Mouse (Mus musculus) limb, embryonic 13.5 days (tissue): ENCODE measurements at regions not wholly inside any gene's neighbourhood (a gene's known extent, or its start where the extent isn't known, plus 50 kb on each side); places are given as distances from the start of the nearest gene placed in this dataset.
A peak's percentile ranks its signal among the peaks of the same experiment; 100 is the strongest.

Experiments used
- ATAC-seq: fragments of 200-750 bp; cut with Nextera tagmentation; 2 replicates; pipeline ENCODE4 v1.8.0; 2017; ENCODE audit warnings: low read depth, moderate number of reproducible peaks, moderate TSS enrichment; ENCODE audit not compliant: low FRiP score
- H3K27ac ChIP-seq: fragments of 300-500 bp; sonication (generic); 2 replicates; pipeline ENCODE4 v1.5.1; 2015; ENCODE audit warnings: inconsistent platforms, mild to moderate bottlenecking, moderate library complexity
- H3K27me3 ChIP-seq: fragments of 300-500 bp; sonication (generic); 2 replicates; pipeline ENCODE4 v1.6.1; 2015; ENCODE audit warnings: mild to moderate bottlenecking, inconsistent platforms
- H3K36me3 ChIP-seq: fragments of 300-500 bp; sonication (generic); 2 replicates; pipeline ENCODE4 v1.6.1; 2015; ENCODE audit warnings: inconsistent platforms, mild to moderate bottlenecking, moderate library complexity
- H3K4me1 ChIP-seq: fragments of 300-500 bp; sonication (generic); 2 replicates; pipeline ENCODE4 v1.6.1; 2015; ENCODE audit warnings: inconsistent platforms
- H3K4me2 ChIP-seq: fragments of 300-500 bp; sonication (generic); replicated peaks from 2 replicates; pipeline ENCODE4 v1.6.1; 2015; ENCODE audit warnings: inconsistent platforms, mild to moderate bottlenecking, moderate library complexity
- H3K4me3 ChIP-seq: fragments of 300-500 bp; sonication (generic); 2 replicates; pipeline ENCODE4 v1.5.1; 2015; ENCODE audit warnings: moderate library complexity, mild to moderate bottlenecking, inconsistent platforms
- H3K9ac ChIP-seq: fragments of 300-500 bp; sonication (generic); 2 replicates; pipeline ENCODE4 v1.6.1; 2015; ENCODE audit warnings: mild to moderate bottlenecking, inconsistent platforms
- H3K9me3 ChIP-seq: fragments of 300-500 bp; sonication (generic); 2 replicates; pipeline ENCODE4 v1.6.1; 2016; ENCODE audit warnings: inconsistent platforms
- WGBS: fragments of 180-500 bp; shearing (Covaris S2); methylation state at CpG from one replicate; pipeline ENCODE4 v1.1.7; 2015; 5-methylcytosine and 5-hydroxymethylcytosine counted together

DNA sequence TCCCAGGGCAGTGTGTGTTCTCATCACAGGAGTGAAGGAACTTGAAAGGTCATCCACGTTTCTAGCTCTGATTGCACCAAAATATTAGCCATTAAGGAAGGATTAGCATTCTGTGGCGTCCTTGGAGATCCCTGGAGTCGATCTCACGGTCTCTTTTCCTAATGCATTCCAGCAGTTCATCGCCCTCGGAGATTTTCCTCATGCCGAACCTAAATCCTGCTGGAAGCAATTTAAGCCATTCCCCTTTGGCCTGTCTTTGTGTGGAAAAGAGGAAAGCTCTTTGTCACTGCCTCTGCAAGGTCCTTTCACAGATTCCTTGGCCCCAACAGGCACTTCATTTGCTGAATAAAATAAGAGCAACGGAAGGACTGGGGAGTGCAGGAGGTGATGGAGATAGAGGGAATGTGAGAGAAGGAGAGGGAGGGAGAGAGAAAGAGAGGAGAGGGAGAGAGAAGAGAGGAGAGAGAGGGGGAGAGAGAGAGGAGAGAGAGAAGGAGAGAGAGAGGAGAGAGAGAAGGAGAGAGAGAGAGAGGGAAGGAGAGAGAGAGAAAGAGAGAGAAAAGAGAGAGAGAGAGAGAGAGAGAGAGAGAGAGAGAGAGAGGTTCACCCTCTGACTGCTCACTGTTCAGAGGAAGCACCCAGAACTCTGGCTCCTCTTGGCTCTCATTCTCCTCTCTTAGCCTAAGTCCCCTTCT, 177.2 kb upstream of the Zfp462 start:
- Histone ChIP-seq H3K27me3 (no peaks in the 10 kb centered on the region), H3K9ac (no peak overlapping the region), H3K9me3 (no peaks in the 10 kb centered on the region), H3K4me2 (no peak overlapping the region), H3K36me3 (no peaks in the 10 kb centered on the region), H3K4me3 (no peak overlapping the region), H3K4me1 (no peaks in the 10 kb centered on the region; the same call in 1 of the 2 replicates), H3K27ac (no peak overlapping the region)
- ATAC-seq: no peak
- 15% methylated on average over 8 of the region's 8 CpGs for WGBS

DNA sequence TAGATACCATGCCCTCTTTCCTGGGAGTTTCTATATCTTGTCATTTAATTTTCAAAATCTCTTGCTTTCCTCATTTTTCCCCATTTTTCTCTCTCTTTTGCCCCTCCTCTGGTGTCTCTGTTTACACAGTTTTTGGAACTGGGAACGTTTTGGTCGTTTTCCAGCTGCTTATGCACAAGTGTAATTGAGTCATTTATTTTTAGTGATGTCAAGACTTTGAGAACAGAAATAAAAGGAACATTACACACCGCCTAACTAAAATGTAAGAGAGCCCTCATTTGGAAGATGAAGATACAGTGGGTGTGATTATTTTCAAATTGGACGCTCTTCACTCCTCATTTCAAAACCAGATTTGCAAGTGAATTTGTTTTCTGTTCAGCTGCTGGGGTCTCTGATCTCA, 176.0 kb upstream of the Zfp462 start:
- Histone ChIP-seq H3K9me3 (no peaks in the 10 kb centered on the region), H3K4me1 (no peaks in the 10 kb centered on the region; the same call in 1 of the 2 replicates), H3K4me3 (no peak overlapping the region), H3K4me2 (no peak overlapping the region), H3K27me3 (no peaks in the 10 kb centered on the region), H3K36me3 (no peaks in the 10 kb centered on the region), H3K27ac (no peak overlapping the region), H3K9ac (no peak overlapping the region)
- no peak for ATAC-seq
- WGBS: 71% methylated on average over 4 of the region's 4 CpGs

DNA sequence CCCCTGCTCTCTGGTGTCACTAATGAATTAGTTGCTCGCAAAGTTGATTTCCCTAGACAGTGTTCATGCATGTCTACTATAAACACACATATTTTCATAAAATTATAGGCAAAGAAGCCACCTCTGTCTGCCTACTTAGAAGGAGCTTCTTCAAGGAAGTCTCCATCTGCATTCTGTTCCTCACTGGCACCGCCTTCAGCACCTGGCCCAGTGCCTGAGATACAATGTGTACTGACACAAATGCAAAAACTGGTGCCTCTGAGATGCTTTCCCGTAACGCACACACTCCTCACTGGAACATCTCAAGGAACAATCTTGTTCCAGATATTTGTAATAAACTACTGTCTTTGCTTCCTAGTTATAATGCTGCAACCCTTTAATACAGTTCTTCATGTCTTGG, 170.8 kb upstream of the Zfp462 start:
- Histone ChIP-seq H3K36me3 (no peaks in the 10 kb centered on the region), H3K27me3 (no peaks in the 10 kb centered on the region), H3K4me1 (no peaks in the 10 kb centered on the region), H3K9ac (no peak overlapping the region), H3K27ac (no peak overlapping the region), H3K4me3 (no peak overlapping the region), H3K9me3 (no peaks in the 10 kb centered on the region), H3K4me2 (no peak overlapping the region)
- ATAC-seq: no peak
- WGBS: 89% methylated on average over 4 of the region's 4 CpGs

DNA sequence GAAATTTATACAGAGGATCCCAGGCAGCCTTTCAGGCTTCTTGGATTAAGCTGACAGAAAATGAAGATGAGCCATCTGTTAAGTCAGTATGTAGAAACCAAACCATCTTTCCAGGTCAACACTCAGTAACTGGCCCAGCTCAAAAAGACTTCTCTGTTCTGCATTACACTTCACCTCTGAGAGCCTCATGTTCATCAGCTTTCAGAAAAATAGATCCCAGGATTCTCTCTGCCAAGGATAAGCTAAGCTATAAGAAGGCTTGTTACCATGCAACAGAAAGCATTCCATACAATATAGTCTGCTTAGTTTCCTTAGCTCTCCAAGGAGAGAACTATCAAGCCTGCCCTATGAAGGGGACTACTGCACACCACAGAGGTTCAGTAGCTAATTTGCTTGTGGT, 170.1 kb upstream of the Zfp462 start:
- no peaks in the 10 kb centered on the region for H3K36me3 ChIP-seq
- H3K27ac ChIP-seq: no peak overlapping the region
- H3K9ac ChIP-seq: no peak overlapping the region
- no peak for ATAC-seq
- no peaks in the 10 kb centered on the region for H3K27me3 ChIP-seq
- no peaks in the 10 kb centered on the region for H3K4me1 ChIP-seq
- no peaks in the 10 kb centered on the region for H3K9me3 ChIP-seq
- no peak overlapping the region for H3K4me2 ChIP-seq
- H3K4me3 ChIP-seq: no peak overlapping the region

DNA sequence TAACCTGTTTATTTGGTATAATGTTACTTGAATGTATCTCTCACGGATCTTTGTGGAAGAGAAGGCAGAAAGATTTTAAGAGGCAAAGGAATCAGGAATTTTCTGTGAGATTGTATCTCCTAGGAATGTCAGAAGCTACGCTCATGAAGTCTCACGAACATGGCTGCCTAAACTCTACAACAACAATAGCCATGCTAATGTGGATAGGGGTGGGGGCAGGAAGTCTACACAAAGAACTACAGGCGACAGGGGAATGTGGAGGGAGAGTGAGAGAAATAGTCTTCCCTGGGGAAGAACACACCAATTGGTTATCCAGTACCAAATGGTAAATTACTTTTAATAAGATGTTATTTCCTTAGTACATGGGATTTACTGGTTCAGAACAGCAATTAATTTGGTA, 164.3 kb upstream of the Zfp462 start:
- Histone ChIP-seq H3K9ac (no peak overlapping the region), H3K27ac (no peak overlapping the region), H3K36me3 (no peaks in the 10 kb centered on the region), H3K9me3 (no peaks in the 10 kb centered on the region), H3K4me2 (no peak overlapping the region), H3K27me3 (no peaks in the 10 kb centered on the region), H3K4me1 (no peaks in the 10 kb centered on the region), H3K4me3 (no peak overlapping the region)
- ATAC-seq: no peak
- 63% methylated on average over 4 of the region's 4 CpGs for WGBS

DNA sequence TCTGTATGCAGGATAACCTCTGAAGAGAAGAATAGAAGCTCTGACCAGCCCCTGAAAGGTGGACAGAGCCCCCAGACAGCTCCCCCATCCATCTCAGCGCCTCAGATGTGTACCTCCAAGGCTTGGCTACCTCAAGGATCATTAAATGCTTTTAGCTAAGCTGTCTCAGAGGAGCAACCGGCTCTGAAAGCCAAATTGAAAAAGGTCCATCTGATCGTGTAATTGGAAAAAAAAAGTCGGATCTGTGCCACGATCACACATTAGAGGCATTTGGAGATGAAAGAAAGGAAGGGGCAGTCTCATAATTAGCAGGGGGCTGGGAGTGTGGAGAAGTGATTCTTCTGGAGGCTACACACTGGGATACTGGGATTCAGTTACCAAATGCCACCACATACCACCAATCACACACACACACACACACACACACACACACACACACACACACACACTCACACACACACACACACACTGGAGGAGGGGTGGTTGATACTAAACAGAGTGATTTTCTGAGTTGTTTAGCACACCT, 153.6 kb upstream of the Zfp462 start:
- ATAC-seq: no peak
- no peaks in the 10 kb centered on the region for H3K36me3 ChIP-seq
- no peak overlapping the region for H3K4me3 ChIP-seq
- H3K4me2 ChIP-seq: no peak overlapping the region
- WGBS: 49% methylated on average over 5 of the region's 5 CpGs
- H3K9ac ChIP-seq: no peak overlapping the region
- H3K27me3 ChIP-seq: no peaks in the 10 kb centered on the region
- no peaks in the 10 kb centered on the region for H3K9me3 ChIP-seq
- 0 out of 2 replicates have a peak, but pooled peaks cover 4% of the 10 kb centered on the region for H3K4me1 ChIP-seq
- no peak overlapping the region for H3K27ac ChIP-seq

DNA sequence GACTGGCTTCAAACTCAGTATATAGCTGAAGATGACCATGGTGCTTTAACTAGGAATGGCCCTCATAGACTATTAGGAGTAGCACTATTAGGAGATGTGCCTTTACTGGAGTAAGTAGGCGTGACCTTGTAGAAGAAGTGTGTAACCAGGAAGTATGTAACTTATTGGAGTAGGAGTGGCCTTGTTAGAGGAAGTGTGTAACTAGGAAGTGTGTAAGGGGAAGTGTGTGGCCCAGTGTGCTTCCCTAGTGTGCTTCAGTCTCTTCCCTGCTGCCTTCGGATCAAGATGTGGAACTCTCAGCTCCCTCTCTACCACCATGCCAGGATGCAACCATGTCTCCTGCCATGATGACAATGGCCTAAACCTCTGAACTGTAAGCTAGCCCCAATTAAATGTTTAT, 151.0 kb upstream of the Zfp462 start:
- ATAC-seq: no peak
- 0 out of 2 replicates have a peak, but pooled peaks cover 4% of the 10 kb centered on the region for H3K4me1 ChIP-seq
- no peak overlapping the region for H3K4me2 ChIP-seq
- H3K9me3 ChIP-seq: no peaks in the 10 kb centered on the region
- no peaks in the 10 kb centered on the region for H3K27me3 ChIP-seq
- H3K27ac ChIP-seq: no peak overlapping the region
- H3K4me3 ChIP-seq: no peak overlapping the region
- 96% methylated on average over 2 of the region's 2 CpGs for WGBS
- no peaks in the 10 kb centered on the region for H3K36me3 ChIP-seq
- no peak overlapping the region for H3K9ac ChIP-seq

DNA sequence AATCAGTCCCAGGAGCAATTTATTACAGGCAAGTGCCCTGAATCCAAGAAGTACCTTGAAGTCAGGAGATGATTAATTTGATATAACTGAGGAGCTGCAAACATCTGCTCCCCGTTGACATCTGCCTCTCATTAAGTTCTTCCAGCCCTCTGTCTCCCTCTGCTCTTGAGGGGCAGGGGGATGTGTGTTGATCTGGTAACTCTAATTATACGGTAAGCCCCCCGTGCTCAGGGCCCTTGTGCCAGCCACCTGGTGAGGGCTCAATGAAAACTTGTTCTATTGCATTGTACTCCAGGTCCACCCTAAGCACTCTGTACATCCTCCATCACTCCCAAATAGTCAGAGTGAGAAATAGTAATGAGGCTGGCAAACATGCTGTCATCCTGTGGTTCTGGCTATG, 149.6 kb upstream of the Zfp462 start:
- no peaks in the 10 kb centered on the region for H3K27me3 ChIP-seq
- no peak overlapping the region for H3K9ac ChIP-seq
- 0 out of 2 replicates have a peak, but pooled peaks cover 4% of the 10 kb centered on the region for H3K4me1 ChIP-seq
- H3K9me3 ChIP-seq: no peaks in the 10 kb centered on the region
- 7% methylated on average over 3 of the region's 3 CpGs for WGBS
- no peak overlapping the region for H3K4me3 ChIP-seq
- H3K36me3 ChIP-seq: no peaks in the 10 kb centered on the region
- no peak overlapping the region for H3K4me2 ChIP-seq
- no peak overlapping the region for H3K27ac ChIP-seq
- no peak for ATAC-seq

DNA sequence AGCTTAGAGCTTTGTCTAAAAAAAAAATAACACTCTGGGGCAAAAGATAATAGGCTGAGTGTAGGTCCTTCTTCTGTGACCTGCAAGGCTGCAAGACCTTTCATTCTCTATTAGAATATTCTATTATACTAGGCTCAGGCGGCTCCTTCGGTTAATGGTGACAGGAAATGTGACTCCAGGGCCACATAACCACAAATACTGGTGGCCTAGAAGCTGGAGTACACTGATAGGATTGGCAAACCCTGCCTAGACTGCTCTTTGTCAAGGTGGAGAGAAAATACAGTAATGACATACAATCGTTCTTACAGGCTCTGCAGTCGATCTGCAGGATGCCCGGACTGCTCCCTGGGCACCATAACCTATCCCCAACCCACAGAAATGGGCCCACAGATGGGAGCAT, 146.3 kb upstream of the Zfp462 start:
- Histone ChIP-seq H3K27ac (no peak overlapping the region), H3K9me3 (no peaks in the 10 kb centered on the region), H3K36me3 (no peaks in the 10 kb centered on the region), H3K9ac (no peak overlapping the region), H3K27me3 (no peaks in the 10 kb centered on the region), H3K4me2 (no peak overlapping the region), H3K4me1 (0 out of 2 replicates have a peak, but pooled peaks cover 4% of the 10 kb centered on the region), H3K4me3 (no peak overlapping the region)
- WGBS: 88% methylated on average over 5 of the region's 5 CpGs
- no peak for ATAC-seq

DNA sequence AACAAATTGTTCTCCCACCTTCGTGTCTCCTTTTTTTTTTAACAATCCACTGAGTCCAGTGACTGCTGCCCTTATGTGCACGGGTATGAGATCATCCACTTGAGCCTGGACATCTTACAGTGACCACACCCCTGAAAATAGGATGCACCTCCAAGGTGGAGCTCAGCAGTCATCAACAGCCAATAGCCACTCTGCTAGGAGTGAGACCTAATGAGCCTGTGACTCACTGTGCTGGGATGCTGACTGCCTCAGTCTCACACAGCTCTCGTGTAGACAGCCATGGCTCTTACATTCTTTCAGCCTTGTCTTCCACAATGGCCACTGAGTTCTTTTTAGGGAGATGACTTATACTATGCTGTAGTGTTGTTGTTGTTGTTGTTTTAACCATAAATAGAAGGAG, 133.7 kb upstream of the Zfp462 start:
- no peak overlapping the region for H3K27ac ChIP-seq
- H3K4me2 ChIP-seq: no peak overlapping the region
- H3K27me3 ChIP-seq: no peaks in the 10 kb centered on the region
- H3K36me3 ChIP-seq: no peaks in the 10 kb centered on the region
- no peaks in the 10 kb centered on the region for H3K4me1 ChIP-seq
- H3K9me3 ChIP-seq: no peaks in the 10 kb centered on the region
- no peak overlapping the region for H3K4me3 ChIP-seq
- WGBS: 69% methylated on average over 3 of the region's 3 CpGs
- no peak overlapping the region for H3K9ac ChIP-seq
- no peak for ATAC-seq

DNA sequence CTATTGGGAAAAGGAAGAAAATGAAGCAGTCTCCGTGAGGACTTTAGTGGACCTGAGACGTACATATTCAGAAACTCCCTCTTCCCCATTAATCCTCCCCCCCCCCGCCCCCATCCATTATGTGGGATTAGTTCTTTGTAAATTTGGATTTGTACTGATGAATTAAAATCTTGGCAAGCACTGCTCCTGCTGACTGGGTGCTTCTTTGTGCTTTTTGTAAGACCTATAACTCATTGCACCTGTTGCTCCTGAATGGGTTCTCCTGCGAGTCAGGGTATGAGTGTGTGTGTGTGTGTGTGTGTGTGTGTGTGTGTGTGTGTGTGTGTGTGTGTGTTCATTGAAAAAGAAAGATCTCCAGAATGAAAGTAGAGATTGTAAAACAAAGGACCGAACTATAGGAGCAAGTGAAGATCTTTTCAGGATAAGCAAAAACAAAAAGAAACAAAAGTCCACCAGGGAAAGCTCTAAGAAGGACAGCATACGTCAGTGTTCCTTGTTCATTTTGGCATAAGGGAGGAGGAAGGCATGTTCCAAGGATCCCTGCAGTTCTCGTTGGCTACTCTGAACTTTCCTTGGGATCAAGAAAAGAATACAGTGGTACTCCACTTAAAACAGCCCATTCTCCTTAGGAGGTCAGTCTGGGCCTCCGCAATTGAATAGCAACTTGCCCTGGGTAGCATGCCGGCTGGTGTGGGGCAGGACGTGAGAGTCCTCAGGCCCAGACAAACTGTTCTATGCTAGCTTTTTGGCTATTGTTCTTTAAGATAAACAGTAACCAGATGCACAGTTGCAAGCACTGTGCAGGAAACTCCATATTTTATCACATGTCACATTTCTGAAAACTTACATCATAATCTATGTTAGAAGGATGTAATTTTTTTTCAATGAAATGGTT, 131.9 kb upstream of the Zfp462 start:
- H3K4me1 ChIP-seq: no peaks in the 10 kb centered on the region
- peaks cover 5% of the 10 kb centered on the region; the same call in 1 of the 2 replicates for H3K9me3 ChIP-seq
- no peak overlapping the region for H3K4me2 ChIP-seq
- 72% methylated on average over 10 of the region's 10 CpGs for WGBS
- no peaks in the 10 kb centered on the region for H3K27me3 ChIP-seq
- H3K4me3 ChIP-seq: no peak overlapping the region
- H3K36me3 ChIP-seq: no peaks in the 10 kb centered on the region
- no peak overlapping the region for H3K9ac ChIP-seq
- no peak overlapping the region for H3K27ac ChIP-seq
- no peak for ATAC-seq

DNA sequence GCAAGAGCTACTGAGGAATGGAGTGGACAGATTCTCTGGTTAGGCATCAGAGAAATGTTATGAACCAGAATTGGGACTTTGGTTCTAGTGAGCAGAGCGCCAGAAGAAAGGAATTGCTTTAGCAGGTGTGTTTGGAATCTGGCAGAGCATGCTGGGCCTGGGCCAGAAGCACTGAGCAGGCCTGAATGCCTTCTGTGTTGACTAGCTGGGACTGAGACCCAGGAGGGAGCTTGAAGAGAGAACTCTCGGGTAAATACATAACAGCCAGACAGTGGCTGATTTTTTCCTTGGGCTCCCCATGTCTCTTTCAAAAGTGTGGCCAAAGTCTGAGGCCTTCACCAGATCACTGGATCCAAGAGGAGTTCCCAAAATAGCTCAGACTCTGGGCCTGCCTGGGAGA, 107.5 kb upstream of the Zfp462 start:
- no peak overlapping the region for H3K9ac ChIP-seq
- H3K9me3 ChIP-seq: no peaks in the 10 kb centered on the region
- ATAC-seq: peak; percentile 90
- H3K4me3 ChIP-seq: no peak overlapping the region
- H3K27me3 ChIP-seq: no peaks in the 10 kb centered on the region
- no peaks in the 10 kb centered on the region for H3K36me3 ChIP-seq
- H3K4me1 ChIP-seq: peaks cover 22% of the 10 kb centered on the region
- no peak overlapping the region for H3K4me2 ChIP-seq
- H3K27ac ChIP-seq: peak overlapping the region; percentile 56
- 24% methylated on average over 2 of the region's 2 CpGs for WGBS
